Mouse (Mus musculus) liver, adult 2 months (tissue): ENCODE measurements around the gene Prg2.

Source experiments
- CTCF ChIP-seq: fragments of 200-500 bp; IDR thresholded peaks from 2 replicates; pipeline ENCODE4 v1.5.1; 2011; ENCODE audit warnings: low read depth, low read length, control low read depth
- POLR2A ChIP-seq: fragments of 200-500 bp; IDR thresholded peaks from 2 replicates; pipeline ENCODE4 v1.6.1; 2011; ENCODE audit warnings: low read length, control low read depth; ENCODE audit not compliant: insufficient read depth; ENCODE audit errors: extremely low read depth

- no peak for TF ChIP-seq POLR2A
- TF ChIP-seq CTCF: no peak
These were observed 42.6 kb upstream of the Prg2 start for GRCm38 (mm10) chr2:84937491-84938150.
